Mouse (Mus musculus): ENCODE results near the gene Zfp385a.

The Zfp385a gene

DNA sequence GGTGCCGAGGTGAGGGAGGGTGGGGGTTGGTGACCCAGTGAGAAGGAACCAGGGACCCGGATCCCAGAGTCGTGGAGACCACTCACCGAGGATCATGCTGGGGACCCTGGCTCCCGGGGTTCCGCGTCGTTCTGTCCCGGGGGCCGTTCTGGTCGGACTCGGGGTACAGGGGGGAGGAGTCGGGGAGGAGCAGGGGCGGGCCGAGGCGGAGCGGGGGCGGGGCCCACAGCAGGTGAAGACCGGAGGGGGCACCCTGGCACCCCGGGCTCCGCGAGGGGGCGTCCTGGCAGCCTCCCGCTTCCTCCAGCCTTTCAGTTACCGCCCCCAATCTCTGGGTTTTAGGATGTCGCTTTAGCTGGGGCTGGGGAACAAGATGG, at the start of gene Zfp385a:
TSS of gene Zfp385a (minus strand) at position 133 of the 377 bp plus-strand sequence.
- in situ Hi-C loops (cut with MboI, MseI) = no loop called here

DNA sequence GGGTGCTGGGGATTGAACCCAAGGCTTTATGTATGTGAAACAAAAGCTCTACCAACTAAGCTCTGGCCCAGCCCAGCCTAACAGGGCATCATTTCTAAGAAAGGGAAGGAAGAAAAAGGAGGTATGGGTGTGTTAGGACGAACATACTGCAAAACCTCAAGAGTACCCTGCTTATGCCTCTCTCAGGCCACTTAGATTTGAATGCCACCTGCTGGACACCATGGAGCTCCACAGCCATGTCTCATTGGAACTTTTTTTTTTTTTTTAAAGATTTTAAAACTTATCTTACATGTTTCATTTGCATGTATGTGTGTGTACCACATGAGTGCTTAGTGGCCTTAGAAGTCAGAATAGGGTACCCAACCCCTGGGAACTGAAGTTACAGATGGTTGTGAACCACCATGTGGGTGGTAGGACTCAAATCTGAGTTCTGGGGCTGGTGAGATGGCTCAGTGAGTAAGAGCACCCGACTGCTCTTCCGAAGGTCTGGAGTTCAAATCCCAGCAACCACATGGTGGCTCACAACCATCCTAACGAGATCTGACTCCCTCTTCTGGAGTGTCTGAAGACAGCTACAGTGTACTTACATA, 48.8 kb upstream of the Zfp385a start:
- in situ Hi-C loops (cut with MboI, MseI) = loop anchor here (10.0 kb wide), 1 partner anchor 46 kb away; the partner anchor contains the start of gene Gtsf1

DNA sequence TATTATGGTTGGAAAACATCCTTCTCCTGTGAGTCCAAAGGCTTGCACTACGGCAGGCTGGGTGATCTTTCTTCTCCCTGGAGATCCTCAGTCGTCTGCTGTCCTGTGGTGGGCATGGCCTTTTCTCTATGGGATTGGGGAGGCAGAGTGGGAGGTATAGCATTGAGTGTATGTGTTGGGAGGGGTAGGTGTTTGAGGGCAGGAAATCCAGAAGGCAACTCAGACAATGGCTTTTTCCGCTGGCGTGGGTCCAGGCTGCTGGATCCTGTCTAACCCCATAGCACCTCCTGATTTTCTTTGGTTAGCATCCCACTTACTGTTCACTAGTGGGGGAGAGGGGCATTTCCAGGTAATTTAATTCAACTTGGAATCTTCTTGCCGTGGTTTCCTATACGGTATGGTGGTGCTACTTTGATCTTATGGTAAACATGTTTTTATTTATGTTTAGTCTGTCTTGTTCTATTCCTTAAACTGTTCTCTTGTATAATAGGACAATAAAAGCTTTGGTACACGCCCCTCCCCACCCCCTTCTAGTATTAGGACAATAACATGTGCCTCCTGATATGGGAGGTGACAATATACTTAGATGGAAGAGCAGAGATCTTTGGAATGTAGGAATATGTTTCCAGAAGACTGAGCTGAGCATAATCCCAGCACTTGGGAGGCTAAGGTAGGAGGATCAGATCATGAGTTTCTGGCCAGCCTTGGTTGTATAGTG, 44.0 kb upstream of the Zfp385a start:
- in situ Hi-C loops (cut with MboI, MseI) = loop anchor here (10.0 kb wide), 1 partner anchor 51 kb away; the partner anchor contains the start of gene Gtsf1

DNA sequence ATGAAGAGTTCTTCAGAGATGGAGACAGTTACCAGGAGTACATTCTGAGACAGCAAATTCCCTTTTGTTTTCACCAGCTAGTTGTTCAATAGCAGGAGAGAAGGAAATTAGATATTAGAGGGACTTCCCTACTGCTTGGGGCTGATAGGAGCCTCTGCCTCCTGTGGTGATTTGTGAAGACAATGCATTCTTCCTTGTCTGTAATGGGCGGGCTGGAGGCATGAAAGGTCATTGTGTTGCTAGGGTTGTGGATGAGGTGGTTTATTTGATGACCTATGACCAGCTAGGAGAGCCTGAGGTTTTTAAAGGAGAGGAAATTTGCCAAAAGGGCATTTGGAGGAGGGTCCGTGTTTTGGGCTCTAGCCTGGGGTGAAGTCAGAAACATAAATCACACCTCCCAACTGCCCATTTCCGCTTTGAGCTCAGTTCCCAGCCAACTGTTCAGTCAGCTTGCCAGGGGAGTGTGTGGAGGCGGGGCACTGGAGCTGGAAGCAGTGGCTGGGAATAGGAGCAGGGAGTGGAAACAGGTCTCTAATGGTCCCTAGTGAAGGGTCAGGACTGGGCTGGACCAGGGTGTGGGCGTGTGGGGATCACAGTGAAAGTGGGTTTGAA, 43.0 kb upstream of the Zfp385a start:
- in situ Hi-C loops (cut with MboI, MseI) = loop anchor here (10.0 kb wide), 1 partner anchor 52 kb away; the partner anchor contains the start of gene Gtsf1

DNA sequence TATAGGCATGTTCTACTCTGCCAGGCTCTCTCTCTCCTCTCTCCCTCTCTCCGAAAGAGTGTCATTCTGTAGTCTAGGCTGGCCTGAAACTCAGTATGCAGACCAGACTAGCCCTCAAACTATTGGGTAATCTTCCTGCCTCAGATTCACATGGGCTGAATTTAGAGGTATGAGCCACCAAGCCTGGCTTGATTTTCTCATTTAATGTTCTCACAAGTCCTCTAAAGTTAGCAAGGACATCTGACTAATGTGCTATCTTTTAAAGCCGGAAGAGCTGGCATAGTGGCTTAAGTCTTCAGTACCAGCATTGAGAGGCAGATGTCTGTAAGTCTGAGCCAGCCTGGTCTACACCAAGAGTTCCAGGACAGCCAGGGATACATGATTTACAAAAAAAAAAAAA, 42.2 kb upstream of the Zfp385a start:
- in situ Hi-C loops (cut with MboI, MseI) = loop anchor here (10.0 kb wide), 1 partner anchor 53 kb away; the partner anchor contains the start of gene Gtsf1

DNA sequence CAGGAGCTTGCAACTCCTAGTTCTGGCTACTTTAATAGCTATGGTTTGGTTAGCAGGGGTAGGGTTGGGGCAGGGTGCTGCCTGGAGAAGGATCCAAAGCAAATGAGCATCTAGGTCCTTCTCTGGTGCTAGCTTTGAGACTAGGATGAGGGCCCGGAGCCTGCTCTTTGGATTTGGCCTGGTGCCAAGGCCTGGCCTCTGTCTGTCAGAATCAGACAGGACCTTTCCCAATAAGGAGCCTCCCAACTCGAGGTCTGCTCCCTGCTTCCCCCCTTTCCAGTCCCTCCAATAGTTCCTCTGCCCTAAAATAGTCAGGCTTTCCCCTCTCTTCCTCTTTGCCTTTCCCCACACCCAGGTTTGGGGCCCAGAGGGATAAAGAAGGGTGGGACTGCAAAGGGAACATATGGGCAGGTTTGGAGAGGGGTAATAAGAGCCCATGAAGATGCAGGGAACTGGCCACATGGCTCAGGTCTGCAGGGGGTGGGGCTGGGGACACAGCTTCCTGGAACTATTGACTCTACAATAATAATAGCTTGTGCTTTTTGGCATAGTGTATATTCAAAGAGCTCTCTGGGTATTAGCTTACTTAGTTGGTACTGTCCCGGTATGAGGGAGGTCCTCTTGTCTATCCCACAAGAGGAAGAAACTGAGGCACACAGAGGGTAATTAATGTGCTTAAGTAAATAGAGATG, 38.9 kb upstream of the Zfp385a start:
- in situ Hi-C loops (cut with MboI, MseI) = no loop called here

DNA sequence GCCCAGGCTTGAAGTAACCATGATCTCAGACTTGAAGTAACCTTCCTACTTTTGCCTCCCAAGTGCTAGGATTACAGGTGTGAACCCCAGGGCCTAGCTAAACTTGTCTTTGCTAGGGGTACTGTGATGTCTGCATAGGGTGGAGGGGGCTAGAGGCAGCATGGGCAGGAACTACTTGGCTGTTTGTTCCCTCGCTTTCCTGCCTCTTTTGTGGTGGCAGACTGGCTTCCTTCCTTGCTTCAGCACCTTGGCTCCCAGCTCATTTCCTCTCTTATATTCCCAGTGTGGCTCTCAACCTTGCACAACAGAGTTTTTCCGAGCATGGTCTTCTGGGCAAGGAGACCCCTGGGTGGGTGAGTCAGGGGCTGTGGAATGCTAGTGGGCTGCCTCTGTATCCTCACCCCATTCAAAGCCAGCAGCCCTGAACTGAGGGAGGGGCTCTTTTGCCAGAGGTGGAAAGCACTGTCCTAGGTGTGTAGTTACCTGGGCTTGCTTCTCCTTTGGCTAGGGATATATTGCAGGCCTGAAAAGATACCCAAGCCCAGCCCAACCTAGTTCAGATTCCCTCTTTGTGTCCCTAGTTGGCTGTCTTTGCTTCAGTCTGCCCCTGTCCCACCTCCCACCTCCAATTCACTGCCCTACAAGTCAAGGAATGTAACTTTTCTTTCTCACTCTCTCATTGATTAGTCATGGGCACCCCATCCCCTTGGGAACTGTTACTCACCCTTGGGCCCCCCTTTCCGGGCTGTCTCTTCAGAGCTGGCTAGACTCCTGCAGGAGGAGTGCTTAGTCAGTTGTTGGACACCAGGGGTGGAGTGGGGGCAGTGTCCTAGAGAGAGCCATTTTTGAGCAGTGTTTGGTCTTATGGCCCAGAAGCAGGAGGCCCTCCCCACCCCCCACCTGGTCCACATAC, 38.1 kb upstream of the Zfp385a start:
- in situ Hi-C loops (cut with MboI, MseI) = no loop called here

DNA sequence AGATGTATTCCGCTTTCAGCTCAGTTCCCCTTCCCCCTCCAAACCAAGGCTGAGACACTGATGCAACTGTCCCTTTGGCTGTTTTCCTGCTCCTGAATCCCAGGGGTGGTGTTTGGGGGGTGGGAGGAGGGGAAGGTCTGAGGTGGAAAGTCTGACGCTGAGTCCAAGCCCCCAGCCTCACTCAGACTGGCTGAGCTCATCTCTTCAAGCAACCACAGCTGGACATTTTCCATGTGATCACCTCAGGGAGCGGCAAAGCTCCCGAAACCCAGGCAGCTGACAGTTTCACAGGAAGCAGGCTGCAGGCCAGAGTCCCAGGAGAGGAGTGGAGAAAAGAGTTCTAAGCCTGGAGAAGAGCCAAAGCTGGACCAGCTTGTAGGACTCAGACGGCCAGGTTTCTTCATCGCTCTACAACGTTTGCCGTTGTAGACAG, 37.0 kb upstream of the Zfp385a start:
- in situ Hi-C loops (cut with MboI, MseI) = no loop called here

DNA sequence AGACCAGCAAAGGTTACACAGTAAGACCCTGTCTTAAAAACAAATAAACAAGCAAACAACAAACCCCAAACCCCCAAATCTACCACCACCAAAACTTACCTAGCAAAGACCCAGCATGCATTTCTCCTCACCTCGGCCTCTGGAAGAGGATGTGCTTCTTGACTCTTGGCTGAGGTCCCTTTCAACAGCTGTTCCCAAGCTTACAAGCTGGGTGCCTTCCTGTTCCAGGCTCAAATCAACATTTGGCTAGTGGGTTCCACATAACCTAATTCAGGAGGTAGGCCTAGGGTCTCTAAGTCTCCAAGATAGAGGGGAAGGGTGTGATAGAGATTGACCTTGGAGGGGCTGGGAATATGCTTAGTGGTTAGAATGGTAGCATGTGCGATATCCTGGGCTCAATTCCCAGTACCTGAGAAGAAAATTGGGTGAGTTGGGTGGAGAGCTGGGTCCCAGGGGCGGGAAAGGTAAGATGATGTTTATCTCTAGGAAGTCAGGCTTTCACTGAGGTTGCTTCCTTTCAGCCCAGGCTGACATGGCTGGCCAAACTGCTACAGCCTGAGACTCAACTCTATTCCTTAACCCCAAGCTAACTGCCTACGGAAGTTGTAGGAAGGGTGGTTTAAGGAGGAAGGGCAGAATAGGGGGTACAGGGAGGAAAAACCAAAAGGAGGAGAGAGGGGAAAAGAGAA, 35.4 kb upstream of the Zfp385a start:
- in situ Hi-C loops (cut with MboI, MseI) = no loop called here

DNA sequence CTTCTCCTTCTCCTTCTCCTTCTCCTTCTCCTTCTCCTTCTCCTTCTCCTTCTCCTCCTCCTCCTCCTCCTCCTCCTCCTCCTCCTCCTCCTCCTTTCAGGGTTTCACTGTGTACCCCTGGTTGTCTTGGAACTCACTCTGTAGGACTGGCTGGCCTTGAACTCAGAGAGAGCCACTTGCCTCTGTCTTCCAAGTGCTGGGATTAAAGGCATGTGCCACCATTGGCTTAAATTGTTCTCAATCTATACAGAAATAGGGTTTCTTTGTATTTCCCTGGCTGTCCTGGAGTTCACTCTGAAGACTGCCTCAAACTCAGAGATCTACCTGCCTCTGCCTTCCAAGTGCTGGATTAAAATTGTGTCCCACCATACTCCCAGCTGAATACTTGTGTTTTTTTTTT, 32.6 kb upstream of the Zfp385a start:
- in situ Hi-C loops (cut with MboI, MseI) = no loop called here

DNA sequence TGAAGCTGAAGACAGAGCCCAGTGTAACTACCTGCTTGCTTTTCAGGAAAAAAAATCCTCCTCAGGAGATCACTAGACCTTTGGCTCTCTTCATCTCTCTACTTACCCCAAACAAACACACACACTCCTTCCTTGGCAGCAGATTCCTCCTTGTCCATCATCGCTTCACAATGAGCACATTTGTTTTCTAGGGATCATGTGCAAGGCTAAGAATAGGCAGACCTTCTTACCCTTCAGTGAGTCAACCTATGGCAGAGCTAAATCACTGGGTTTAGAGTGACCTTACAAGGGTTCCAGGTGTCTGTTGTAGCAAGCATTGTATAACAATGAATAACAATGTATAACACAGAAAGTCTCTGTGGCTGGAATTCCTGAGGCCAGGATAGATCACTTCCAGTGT, 31.8 kb upstream of the Zfp385a start:
- in situ Hi-C loops (cut with MboI, MseI) = no loop called here

DNA sequence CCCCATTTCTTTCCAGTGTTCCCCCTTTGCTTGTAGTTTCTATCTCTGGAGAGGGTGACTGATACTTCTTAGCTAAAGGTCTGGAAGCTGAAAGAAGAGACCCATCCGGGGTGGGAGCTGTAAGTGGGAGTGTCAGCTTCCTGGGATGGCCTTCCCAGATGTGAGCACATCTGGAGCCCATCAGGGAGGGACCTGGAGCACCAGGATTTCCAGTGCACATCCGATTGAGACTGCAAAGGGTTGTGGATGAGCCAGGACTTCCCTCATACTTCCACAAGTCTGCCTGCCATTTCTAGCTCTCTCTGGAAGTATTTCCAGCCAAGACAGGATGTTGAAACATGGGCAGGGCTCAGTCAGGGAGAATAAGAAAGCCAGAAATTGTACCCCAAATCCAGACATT, 31.3 kb upstream of the Zfp385a start:
- in situ Hi-C loops (cut with MboI, MseI) = no loop called here

DNA sequence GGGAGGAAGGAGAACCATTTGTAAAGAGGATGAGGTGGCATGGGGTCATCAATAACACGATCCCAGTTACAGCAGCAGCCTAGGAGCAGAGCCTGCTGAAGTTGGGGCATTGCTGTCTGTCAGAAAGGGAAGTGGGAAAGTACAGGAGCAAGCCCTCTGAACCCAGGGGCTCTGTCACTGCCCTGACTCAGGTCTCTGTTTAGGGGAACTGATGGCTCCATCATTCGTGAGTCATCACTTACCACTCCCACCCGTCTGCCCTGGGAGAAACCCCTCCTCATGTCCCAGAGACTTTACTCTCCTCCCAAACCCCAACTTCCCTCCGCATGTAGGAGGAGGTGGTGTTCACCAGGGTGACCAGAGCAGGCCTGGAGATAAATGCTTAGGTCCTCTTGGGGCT, 30.6 kb upstream of the Zfp385a start:
- in situ Hi-C loops (cut with MboI, MseI) = no loop called here

DNA sequence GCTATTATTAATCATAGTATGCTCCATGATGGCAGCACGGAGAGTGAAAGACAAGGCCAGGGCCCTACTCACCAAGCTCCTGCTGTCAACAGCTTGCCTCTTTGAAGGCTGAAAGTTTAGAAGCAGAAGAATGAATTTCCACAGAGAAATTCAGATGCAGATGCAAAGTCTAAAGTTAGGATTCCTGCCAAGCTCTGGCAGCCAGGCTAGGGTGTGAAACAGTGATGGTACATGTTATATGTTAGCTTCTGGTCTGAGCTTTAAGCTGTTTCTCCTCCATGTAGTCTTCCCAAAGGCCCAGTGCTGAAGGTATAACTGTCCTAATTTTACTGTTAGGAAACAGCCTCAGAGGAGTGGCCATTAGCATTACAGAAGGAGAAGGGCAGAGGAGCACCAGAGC, 29.2 kb upstream of the Zfp385a start:
- in situ Hi-C loops (cut with MboI, MseI) = loop anchor here (5.0 kb wide), 1 partner anchor 83 kb away; the partner anchor contains the start of gene Nckap1l

DNA sequence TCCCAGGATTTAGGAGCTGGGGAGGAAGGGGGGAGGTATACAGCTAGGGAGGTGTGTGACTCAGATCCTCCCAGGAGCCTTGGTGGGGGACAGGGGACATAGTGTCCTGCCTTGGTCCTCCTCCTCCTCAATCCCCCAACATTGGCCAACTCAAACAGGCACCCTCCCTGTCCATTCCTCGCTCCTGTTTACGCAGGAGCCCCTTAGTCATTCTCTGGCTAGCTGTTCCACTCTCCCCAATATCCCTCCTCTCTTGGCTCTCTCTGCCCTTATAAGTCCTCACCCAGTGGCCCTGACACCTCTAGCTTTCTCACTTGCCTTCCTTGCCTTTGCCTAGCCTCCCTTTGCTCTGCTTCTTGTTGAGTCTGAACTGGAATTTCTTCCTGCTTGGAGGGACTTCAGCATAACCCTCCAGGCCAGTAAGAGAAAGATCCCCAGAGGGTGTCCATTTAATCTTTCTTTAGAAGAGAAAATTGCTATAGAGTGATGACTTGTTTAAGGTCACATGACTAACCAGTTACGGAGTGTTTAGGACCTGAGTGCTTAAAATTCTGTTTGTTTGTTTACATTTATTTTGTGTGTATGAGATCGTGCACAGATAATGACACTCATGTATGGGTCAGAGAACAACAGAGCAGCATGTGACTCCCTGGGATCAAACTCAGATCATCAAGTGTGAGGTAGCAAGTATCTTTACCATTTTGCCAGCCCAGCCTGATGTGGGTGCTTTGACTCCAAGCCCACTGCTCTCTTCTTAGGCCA, 28.5 kb upstream of the Zfp385a start:
- in situ Hi-C loops (cut with MboI, MseI) = loop anchor here (5.0 kb wide), 1 partner anchor 84 kb away; the partner anchor contains the start of gene Nckap1l

DNA sequence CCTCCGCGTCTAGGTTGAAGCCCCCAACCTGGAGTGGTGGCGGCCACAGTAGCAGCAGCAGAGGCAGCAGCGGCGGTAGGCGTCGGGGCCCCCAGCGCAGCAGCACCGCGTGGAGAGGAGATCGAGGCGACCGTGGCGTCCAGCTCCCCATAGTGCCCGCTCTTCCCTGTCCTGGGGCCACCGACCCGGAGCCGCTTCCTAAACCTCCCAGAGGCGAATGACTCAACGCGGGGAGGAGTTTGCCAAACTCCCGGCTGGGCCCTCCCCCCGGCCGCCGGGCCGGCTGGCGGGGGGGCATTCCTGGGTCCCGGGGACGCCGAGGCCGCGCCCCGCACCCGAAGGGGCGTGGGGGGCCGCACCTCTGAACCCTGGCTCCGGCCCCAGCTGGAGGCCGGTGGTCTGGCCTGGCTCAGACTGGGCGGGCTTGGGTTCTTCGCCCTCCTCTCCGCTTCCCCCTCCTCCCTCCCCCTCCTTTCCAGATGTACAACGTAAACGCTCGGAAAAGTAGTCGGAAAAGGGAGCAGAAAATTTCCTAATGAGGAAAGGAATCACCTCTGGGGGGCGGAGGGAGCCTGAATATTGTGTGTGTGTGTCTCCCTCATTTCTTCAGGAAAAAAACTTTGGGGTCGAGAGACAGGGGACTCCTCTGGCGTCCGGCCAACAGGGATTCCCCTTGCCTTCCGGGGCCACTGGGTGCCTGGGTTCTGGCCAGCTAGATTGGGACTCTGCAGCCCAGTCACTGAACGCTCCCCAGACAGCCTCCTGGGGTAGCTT, 26.7 kb upstream of the Zfp385a start, which contains the start of gene Itga5:
TSS of gene Itga5 (minus strand) at position 388 of the 774 bp plus-strand sequence.
- in situ Hi-C loops (cut with MboI, MseI) = loop anchor here (5.0 kb wide), 1 partner anchor 86 kb away; the partner anchor contains the start of gene Nckap1l

DNA sequence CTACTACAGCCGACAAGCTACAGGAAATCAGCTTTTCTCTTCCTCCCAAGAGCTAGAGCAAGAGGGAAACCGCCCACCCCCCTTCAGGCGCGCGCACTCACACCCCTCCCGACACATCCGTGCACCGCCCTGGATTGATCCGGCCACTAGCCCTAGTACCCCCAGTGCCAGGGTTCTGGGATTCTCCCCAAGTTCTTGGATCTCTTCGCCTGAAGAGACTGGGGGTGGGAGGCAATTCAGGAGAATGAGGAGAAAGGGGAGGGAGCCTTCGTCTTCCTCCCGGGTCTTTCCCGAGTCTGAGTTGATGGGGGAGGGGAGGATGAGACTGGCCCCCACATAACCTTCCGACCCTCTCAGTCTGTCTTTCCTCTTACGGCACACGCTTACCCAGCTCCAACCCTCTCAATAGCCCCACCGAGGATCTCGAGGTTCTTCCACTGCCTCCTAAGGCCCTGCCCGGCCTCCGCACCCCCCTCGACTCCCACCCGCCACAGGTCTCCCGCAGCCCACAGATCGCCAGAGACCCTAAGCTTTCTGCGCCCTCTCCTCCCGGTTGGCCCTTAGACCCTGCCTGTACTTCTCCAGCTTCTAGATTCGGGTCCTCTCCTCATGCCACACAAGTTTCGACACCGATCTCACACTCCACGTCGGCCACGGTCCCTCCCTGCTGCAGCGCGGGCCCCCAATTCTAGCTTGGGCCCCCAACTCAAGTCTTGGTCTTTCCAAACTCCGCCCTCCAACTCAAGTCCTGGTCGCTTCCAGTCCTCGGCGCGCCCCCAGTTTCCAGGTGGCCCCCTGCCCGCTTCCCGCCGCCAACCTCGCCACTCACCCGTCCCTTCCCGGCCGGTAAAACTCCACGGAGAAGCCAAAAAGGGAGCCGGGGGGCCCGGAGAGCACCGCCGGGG, 25.8 kb upstream of the Zfp385a start:
- in situ Hi-C loops (cut with MboI, MseI) = loop anchor here (5.0 kb wide), 1 partner anchor 87 kb away; the partner anchor contains the start of gene Nckap1l

Measured in T-helper 1 cell (primary cell).